Mouse (Mus musculus): ENCODE measurements at regions not wholly inside any gene's neighbourhood (a gene's known extent, or its start where the extent isn't known, plus 50 kb on each side); places are given as distances from the start of the nearest gene placed in this dataset.

DNA sequence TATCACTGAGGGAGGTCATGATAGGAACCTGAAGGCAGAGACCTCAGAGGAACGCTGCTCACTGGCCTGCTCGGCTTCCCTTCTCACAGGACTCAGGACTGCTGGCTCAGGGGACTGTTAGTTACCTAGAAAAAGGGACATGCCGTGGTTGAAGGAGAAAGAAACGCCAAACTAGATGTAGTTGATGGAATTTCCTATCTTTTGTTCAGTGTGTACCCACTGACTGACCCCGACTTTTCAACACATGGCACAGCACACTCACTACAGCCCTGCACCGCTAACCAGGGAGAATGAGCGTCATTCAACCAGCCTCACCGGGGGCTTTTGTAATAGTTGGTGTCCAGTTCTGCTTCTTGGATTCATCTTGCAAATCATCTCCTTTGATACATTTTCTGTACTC lies 86.8 kb upstream of the Dlg1 start:
- DNase-seq: no peak
- H3K4me3 ChIP-seq (replicated peaks; ENCODE audit: extremely low read depth, low read depth, low read length): no peak overlapping the region
- WGBS: 66% methylated on average over 8 of the region's 8 CpGs
- no peak for TF ChIP-seq POLR2A (IDR thresholded peaks at IDR 0.05; ENCODE audit: borderline replicate concordance, extremely low read depth, low read depth, low read length)
- no peaks in the 10 kb centered on the region for H3K4me1 ChIP-seq (ENCODE audit: control insufficient read depth, insufficient read depth, low read length)

DNA sequence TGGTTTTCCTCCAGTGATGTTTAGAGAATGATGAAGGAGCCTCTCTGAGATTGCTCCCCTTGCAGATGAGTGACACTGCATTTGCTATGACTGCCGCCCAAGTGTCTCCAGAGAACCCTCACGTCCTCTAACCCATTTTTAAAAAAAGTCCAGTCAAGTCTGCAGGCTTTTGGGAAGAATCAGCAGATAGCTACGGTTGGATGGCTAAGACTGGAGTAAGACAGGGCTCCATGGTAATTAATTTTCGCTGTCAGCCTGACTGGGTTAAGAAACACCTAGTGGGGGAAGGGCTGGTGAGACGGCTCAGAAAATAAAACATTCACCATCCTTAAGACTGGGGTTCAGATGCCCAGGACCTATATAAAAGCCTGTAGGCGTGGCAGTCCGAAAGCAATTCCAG lies 85.9 kb upstream of the Dlg1 start:
- WGBS: 66% methylated on average over 7 of the region's 7 CpGs
- no peak for DNase-seq
- H3K4me1 ChIP-seq (ENCODE audit: control insufficient read depth, insufficient read depth, low read length): no peaks in the 10 kb centered on the region

GRCm38 (mm10) chr16:31579318-31579717 lies 83.9 kb upstream of the Dlg1 start:
- WGBS: 85% methylated on average over 3 of the region's 3 CpGs
- Histone ChIP-seq H3K4me1 (ENCODE audit: control insufficient read depth, insufficient read depth, low read length) (peaks cover 1% of the 10 kb centered on the region; the same call in 1 of the 2 replicates), H3K4me3 (replicated peaks; ENCODE audit: extremely low read depth, low read depth, low read length) (no peak overlapping the region)
- TF ChIP-seq CTCF (IDR thresholded peaks at IDR 0.05; ENCODE audit: insufficient read depth, low read length): no peak
- no peak for TF ChIP-seq POLR2A (IDR thresholded peaks at IDR 0.05; ENCODE audit: borderline replicate concordance, extremely low read depth, low read depth, low read length)
- no peak for DNase-seq

More for the DNA sequence above, 85.9 kb upstream of the Dlg1 start:
- TF ChIP-seq CTCF (IDR thresholded peaks at IDR 0.05; ENCODE audit: insufficient read depth, low read length) (no peak), POLR2A (IDR thresholded peaks at IDR 0.05; ENCODE audit: borderline replicate concordance, extremely low read depth, low read depth, low read length) (no peak)
- H3K4me3 ChIP-seq (replicated peaks; ENCODE audit: extremely low read depth, low read depth, low read length): no peak overlapping the region

DNA sequence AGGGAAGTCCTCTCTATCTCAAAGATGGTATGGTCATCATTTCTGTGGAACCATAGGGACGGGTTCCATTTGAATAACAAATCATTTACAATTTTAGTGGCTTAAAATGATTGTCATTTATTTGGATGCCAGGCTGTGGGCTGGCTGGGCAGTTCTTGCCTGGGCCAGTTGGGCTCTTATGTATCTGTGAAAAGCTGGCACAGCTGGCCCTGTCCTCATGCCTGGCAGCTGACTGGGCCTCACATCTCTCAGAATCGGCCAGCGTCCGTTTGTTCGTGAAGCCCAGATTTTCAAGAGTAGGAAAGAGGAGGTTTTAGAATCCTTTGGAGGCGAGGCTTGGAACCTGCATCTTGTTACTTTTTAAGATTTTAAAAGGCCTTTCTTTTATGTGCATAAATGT lies 82.5 kb upstream of the Dlg1 start:
- DNase-seq: no peak
- H3K4me3 ChIP-seq (replicated peaks; ENCODE audit: extremely low read depth, low read depth, low read length): no peak overlapping the region
- peaks cover 2% of the 10 kb centered on the region; the same call in 1 of the 2 replicates for H3K4me1 ChIP-seq (ENCODE audit: control insufficient read depth, insufficient read depth, low read length)
- WGBS: 81% methylated on average over 6 of the region's 6 CpGs
- TF ChIP-seq CTCF (IDR thresholded peaks at IDR 0.05; ENCODE audit: insufficient read depth, low read length) (no peak), POLR2A (IDR thresholded peaks at IDR 0.05; ENCODE audit: borderline replicate concordance, extremely low read depth, low read depth, low read length) (no peak)

GRCm38 (mm10) chr16:31582885-31583284 lies 80.4 kb upstream of the Dlg1 start:
- no peak overlapping the region for H3K4me3 ChIP-seq (replicated peaks; ENCODE audit: extremely low read depth, low read depth, low read length)
- TF ChIP-seq POLR2A (IDR thresholded peaks at IDR 0.05; ENCODE audit: borderline replicate concordance, extremely low read depth, low read depth, low read length) (no peak), CTCF (IDR thresholded peaks at IDR 0.05; ENCODE audit: insufficient read depth, low read length) (no peak)
- H3K4me1 ChIP-seq (ENCODE audit: control insufficient read depth, insufficient read depth, low read length): peaks cover 2% of the 10 kb centered on the region; the same call in 1 of the 2 replicates
- 70% methylated on average over 4 of the region's 4 CpGs for WGBS
- no peak for DNase-seq

DNA sequence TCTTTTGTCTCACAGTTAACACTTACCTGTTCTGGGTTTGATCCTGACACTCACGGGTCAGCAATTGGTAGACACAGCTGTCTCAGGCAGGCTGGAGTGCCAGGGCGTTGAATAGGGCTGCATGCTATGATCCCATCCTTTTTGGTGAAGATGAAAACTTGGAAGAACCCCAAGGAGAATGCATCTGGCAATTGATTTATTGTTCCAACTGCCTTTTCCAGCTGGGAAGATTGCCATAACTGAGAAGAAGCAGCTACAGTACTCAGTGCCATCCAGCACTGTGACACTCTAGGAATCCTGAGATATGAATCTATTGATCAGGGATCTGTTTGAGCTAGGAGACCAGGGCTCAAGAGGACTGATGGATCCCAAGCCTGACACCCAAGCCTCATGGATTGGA lies 79.6 kb upstream of the Dlg1 start:
- H3K4me3 ChIP-seq (replicated peaks; ENCODE audit: extremely low read depth, low read depth, low read length): no peak overlapping the region
- no peak for DNase-seq
- WGBS: 91% methylated on average over 2 of the region's 2 CpGs
- no peak for TF ChIP-seq CTCF (IDR thresholded peaks at IDR 0.05; ENCODE audit: insufficient read depth, low read length)
- TF ChIP-seq POLR2A (IDR thresholded peaks at IDR 0.05; ENCODE audit: borderline replicate concordance, extremely low read depth, low read depth, low read length): no peak
- H3K4me1 ChIP-seq (ENCODE audit: control insufficient read depth, insufficient read depth, low read length): peaks cover 2% of the 10 kb centered on the region; the same call in 1 of the 2 replicates

GRCm38 (mm10) chr16:31584216-31584823 lies 78.9 kb upstream of the Dlg1 start:
- H3K4me1 ChIP-seq (ENCODE audit: control insufficient read depth, insufficient read depth, low read length): peaks cover 2% of the 10 kb centered on the region; the same call in 1 of the 2 replicates
- no peak for TF ChIP-seq CTCF (IDR thresholded peaks at IDR 0.05; ENCODE audit: insufficient read depth, low read length)
- no peak for TF ChIP-seq POLR2A (IDR thresholded peaks at IDR 0.05; ENCODE audit: borderline replicate concordance, extremely low read depth, low read depth, low read length)
- no peak overlapping the region for H3K4me3 ChIP-seq (replicated peaks; ENCODE audit: extremely low read depth, low read depth, low read length)
- WGBS: 51% methylated on average over 4 of the region's 4 CpGs
- DNase-seq: no peak

DNA sequence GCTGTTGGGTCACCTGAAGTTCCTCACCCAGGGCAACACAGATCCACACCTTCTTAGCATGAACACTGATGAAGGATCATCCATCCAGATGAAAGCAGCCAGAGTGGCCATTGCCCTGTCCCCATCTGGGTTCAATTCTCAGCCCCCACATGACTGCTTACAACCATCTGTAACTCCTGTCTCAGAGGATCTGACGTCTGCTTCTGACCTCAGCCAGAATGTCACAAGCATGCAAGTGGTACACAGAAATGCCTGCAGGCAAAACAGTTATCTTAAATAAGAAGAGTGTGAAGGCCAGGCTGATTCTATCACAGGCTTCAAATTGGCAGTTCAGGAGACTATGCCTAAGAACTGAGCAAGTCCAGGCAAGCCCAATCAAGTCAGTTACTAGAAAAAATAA lies 76.2 kb upstream of the Dlg1 start:
- TF ChIP-seq CTCF (IDR thresholded peaks at IDR 0.05; ENCODE audit: insufficient read depth, low read length): no peak
- no peak for TF ChIP-seq POLR2A (IDR thresholded peaks at IDR 0.05; ENCODE audit: borderline replicate concordance, extremely low read depth, low read depth, low read length)

GRCm38 (mm10) chr16:31589576-31589975 lies 73.7 kb upstream of the Dlg1 start:
- peaks cover 12% of the 10 kb centered on the region for H3K4me1 ChIP-seq (ENCODE audit: control insufficient read depth, insufficient read depth, low read length)
- TF ChIP-seq POLR2A (IDR thresholded peaks at IDR 0.05; ENCODE audit: borderline replicate concordance, extremely low read depth, low read depth, low read length) (no peak), CTCF (IDR thresholded peaks at IDR 0.05; ENCODE audit: insufficient read depth, low read length) (no peak)
- no peak overlapping the region for H3K4me3 ChIP-seq (replicated peaks; ENCODE audit: extremely low read depth, low read depth, low read length)
- peak; percentile 14 for DNase-seq
- WGBS: 44% methylated on average over 6 of the region's 6 CpGs

More for the DNA sequence above, 76.2 kb upstream of the Dlg1 start:
- H3K4me1 ChIP-seq (ENCODE audit: control insufficient read depth, insufficient read depth, low read length): peaks cover 5% of the 10 kb centered on the region
- WGBS: 81% methylated on average over 1 of the region's 1 CpGs
- no peak for DNase-seq
- H3K4me3 ChIP-seq (replicated peaks; ENCODE audit: extremely low read depth, low read depth, low read length): no peak overlapping the region

- no peak for DNase-seq
- Histone ChIP-seq H3K4me3 (replicated peaks; ENCODE audit: extremely low read depth, low read depth, low read length) (no peak overlapping the region), H3K4me1 (ENCODE audit: control insufficient read depth, insufficient read depth, low read length) (peaks cover 12% of the 10 kb centered on the region)
- WGBS: 80% methylated on average over 3 of the region's 3 CpGs
- no peak for TF ChIP-seq CTCF (IDR thresholded peaks at IDR 0.05; ENCODE audit: insufficient read depth, low read length)
- TF ChIP-seq POLR2A (IDR thresholded peaks at IDR 0.05; ENCODE audit: borderline replicate concordance, extremely low read depth, low read depth, low read length): no peak
Measured at GRCm38 (mm10) chr16:31591565-31591964, 71.7 kb upstream of the Dlg1 start.
